Mouse (Mus musculus) hematopoietic multipotent progenitor cell, adult 10-12 weeks (in vitro differentiated cells): ENCODE data around the gene Sdk1. TPM values are rescaled to one million over a fixed set of nuclear protein-coding genes. Genes with fewer than 3 reads are reported as not detected.

ENCODE experiments used
- polyA plus RNA-seq: library from polyadenylated mRNA; stranded (reverse); fragments of >175 nt; gene quantifications from 2 replicates; pipeline ENCODE4 v1.2.3, GENCODE M21; 2012; ENCODE audit warnings: low replicate concordance

Sdk1 gene
- 0.10 and 0.24 TPM in 2 replicates for polyA plus RNA-seq

GRCm38 (mm10) chr5:141240841-141241543 is at the start of gene Sdk1:
Gene Sdk1, plus strand, starts transcription at chr5:141241490.

Other genes starting within 250 kb of the Sdk1 start
- gene Card11, start 240.9 kb upstream of the Sdk1 start, polyA plus RNA-seq: 95.7 and 167 TPM in 2 replicates